Mouse (Mus musculus): ENCODE measurements around the gene 4930404H24Rik. TPM values are rescaled to one million over a fixed set of nuclear protein-coding genes. Genes with fewer than 3 reads are reported as not detected.

The 4930404H24Rik gene
- polyA plus RNA-seq, 1 experiment = 4.2 TPM

- H3K4me3 ChIP-seq (ENCODE audit: control insufficient read depth, low read depth, low read length) = no peak overlapping the region
- no peak overlapping the region for H3K27ac ChIP-seq (ENCODE audit: control insufficient read depth, insufficient read depth, low read depth, low read length)
- H3K36me3 ChIP-seq (ENCODE audit: control insufficient read depth, insufficient read depth, low read length) = no peaks in the 10 kb centered on the region
- no peak for TF ChIP-seq CTCF (IDR thresholded peaks at IDR 0.05; ENCODE audit: control insufficient read depth, insufficient read depth, insufficient replicate concordance, low read depth, low read length)
- TF ChIP-seq POLR2A (IDR thresholded peaks at IDR 0.05; ENCODE audit: control insufficient read depth, low read depth, low read length) = no peak
- no peaks in the 10 kb centered on the region; the same call in 1 of the 2 replicates for H3K4me1 ChIP-seq (ENCODE audit: control insufficient read depth, insufficient read depth, low read length)
- no peaks in the 10 kb centered on the region for H3K27me3 ChIP-seq (ENCODE audit: control insufficient read depth, insufficient read depth, low read length)
These were observed 20.1 kb downstream of the 4930404H24Rik start for GRCm38 (mm10) chr2:153512416-153513323.

DNA sequence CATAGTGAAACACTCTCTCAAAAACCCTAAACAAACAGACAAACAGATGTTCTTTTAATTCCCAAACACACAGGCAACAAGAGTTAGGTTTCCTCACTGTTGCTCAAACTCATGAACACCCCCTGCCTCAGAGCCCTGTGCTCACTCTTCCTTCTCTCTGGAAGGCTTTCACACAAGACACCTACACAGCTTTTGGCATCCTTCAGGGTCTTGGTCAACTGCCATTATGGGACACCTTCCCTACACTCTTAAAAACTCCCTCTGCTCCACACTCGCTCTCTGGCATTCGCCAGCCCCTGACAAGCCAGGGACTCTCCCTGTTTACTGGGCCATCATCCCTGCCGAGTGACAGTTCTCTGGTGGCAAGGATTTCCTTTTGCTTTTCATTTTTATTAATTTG is 21.4 kb downstream of the 4930404H24Rik start:
- Histone ChIP-seq H3K36me3 (ENCODE audit: control insufficient read depth, insufficient read depth, low read length) (no peaks in the 10 kb centered on the region), H3K27me3 (ENCODE audit: control insufficient read depth, insufficient read depth, low read length) (no peaks in the 10 kb centered on the region), H3K27ac (ENCODE audit: control insufficient read depth, insufficient read depth, low read depth, low read length) (no peak overlapping the region), H3K4me3 (ENCODE audit: control insufficient read depth, low read depth, low read length) (no peak overlapping the region), H3K4me1 (ENCODE audit: control insufficient read depth, insufficient read depth, low read length) (no peaks in the 10 kb centered on the region; the same call in 1 of the 2 replicates)
- TF ChIP-seq CTCF (IDR thresholded peaks at IDR 0.05; ENCODE audit: control insufficient read depth, insufficient read depth, insufficient replicate concordance, low read depth, low read length) (no peak), POLR2A (IDR thresholded peaks at IDR 0.05; ENCODE audit: control insufficient read depth, low read depth, low read length) (no peak)

GRCm38 (mm10) chr2:153514497-153515380 is 22.1 kb downstream of the 4930404H24Rik start:
- Histone ChIP-seq H3K27me3 (ENCODE audit: control insufficient read depth, insufficient read depth, low read length) (no peaks in the 10 kb centered on the region), H3K4me1 (ENCODE audit: control insufficient read depth, insufficient read depth, low read length) (no peaks in the 10 kb centered on the region), H3K4me3 (ENCODE audit: control insufficient read depth, low read depth, low read length) (no peak overlapping the region), H3K27ac (ENCODE audit: control insufficient read depth, insufficient read depth, low read depth, low read length) (no peak overlapping the region), H3K36me3 (ENCODE audit: control insufficient read depth, insufficient read depth, low read length) (no peaks in the 10 kb centered on the region)
- no peak for TF ChIP-seq POLR2A (IDR thresholded peaks at IDR 0.05; ENCODE audit: control insufficient read depth, low read depth, low read length)
- no peak for TF ChIP-seq CTCF (IDR thresholded peaks at IDR 0.05; ENCODE audit: control insufficient read depth, insufficient read depth, insufficient replicate concordance, low read depth, low read length)

- Histone ChIP-seq H3K4me1 (ENCODE audit: control insufficient read depth, insufficient read depth, low read length) (no peaks in the 10 kb centered on the region), H3K4me3 (ENCODE audit: control insufficient read depth, low read depth, low read length) (no peak overlapping the region), H3K27me3 (ENCODE audit: control insufficient read depth, insufficient read depth, low read length) (no peaks in the 10 kb centered on the region), H3K36me3 (ENCODE audit: control insufficient read depth, insufficient read depth, low read length) (no peaks in the 10 kb centered on the region), H3K27ac (ENCODE audit: control insufficient read depth, insufficient read depth, low read depth, low read length) (no peak overlapping the region)
- TF ChIP-seq POLR2A (IDR thresholded peaks at IDR 0.05; ENCODE audit: control insufficient read depth, low read depth, low read length) (no peak), CTCF (IDR thresholded peaks at IDR 0.05; ENCODE audit: control insufficient read depth, insufficient read depth, insufficient replicate concordance, low read depth, low read length) (no peak)
These were observed 23.0 kb downstream of the 4930404H24Rik start for GRCm38 (mm10) chr2:153515582-153515981.

- Histone ChIP-seq H3K27ac (ENCODE audit: control insufficient read depth, insufficient read depth, low read depth, low read length) (no peak overlapping the region), H3K4me3 (ENCODE audit: control insufficient read depth, low read depth, low read length) (no peak overlapping the region), H3K4me1 (ENCODE audit: control insufficient read depth, insufficient read depth, low read length) (no peaks in the 10 kb centered on the region), H3K36me3 (ENCODE audit: control insufficient read depth, insufficient read depth, low read length) (no peaks in the 10 kb centered on the region), H3K27me3 (ENCODE audit: control insufficient read depth, insufficient read depth, low read length) (no peaks in the 10 kb centered on the region)
- TF ChIP-seq CTCF (IDR thresholded peaks at IDR 0.05; ENCODE audit: control insufficient read depth, insufficient read depth, insufficient replicate concordance, low read depth, low read length) (no peak), POLR2A (IDR thresholded peaks at IDR 0.05; ENCODE audit: control insufficient read depth, low read depth, low read length) (no peak)
These were observed 24.4 kb downstream of the 4930404H24Rik start for GRCm38 (mm10) chr2:153516961-153517360.

GRCm38 (mm10) chr2:153520057-153520456 is 27.5 kb downstream of the 4930404H24Rik start:
- no peak for TF ChIP-seq POLR2A (IDR thresholded peaks at IDR 0.05; ENCODE audit: control insufficient read depth, low read depth, low read length)
- no peak for TF ChIP-seq CTCF (IDR thresholded peaks at IDR 0.05; ENCODE audit: control insufficient read depth, insufficient read depth, insufficient replicate concordance, low read depth, low read length)
- Histone ChIP-seq H3K4me3 (ENCODE audit: control insufficient read depth, low read depth, low read length) (no peak overlapping the region), H3K27ac (ENCODE audit: control insufficient read depth, insufficient read depth, low read depth, low read length) (no peak overlapping the region), H3K4me1 (ENCODE audit: control insufficient read depth, insufficient read depth, low read length) (no peaks in the 10 kb centered on the region; the same call in 1 of the 2 replicates), H3K27me3 (ENCODE audit: control insufficient read depth, insufficient read depth, low read length) (no peaks in the 10 kb centered on the region), H3K36me3 (ENCODE audit: control insufficient read depth, insufficient read depth, low read length) (no peaks in the 10 kb centered on the region)

DNA sequence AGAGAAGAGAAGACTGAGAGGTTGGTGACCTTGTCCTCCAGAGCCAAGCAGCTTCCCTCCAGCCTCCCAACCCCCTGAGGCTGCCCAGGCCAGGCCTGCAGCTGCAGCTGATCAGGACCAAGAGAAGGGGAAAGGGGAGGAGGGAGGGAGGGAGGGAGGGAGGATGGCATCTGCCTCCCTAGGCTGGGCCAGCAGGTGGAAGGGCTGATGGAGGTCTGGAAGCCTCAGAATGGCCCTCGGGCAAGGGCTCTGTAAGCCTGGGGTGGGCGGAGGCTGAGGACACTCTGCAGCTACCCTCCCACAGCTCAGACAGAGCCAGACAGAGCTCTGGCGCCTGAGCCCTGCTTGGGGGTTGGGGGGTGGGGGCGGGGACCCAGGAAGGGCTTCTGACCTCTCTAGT is 29.7 kb downstream of the 4930404H24Rik start:
- H3K27me3 ChIP-seq (ENCODE audit: control insufficient read depth, insufficient read depth, low read length) = no peaks in the 10 kb centered on the region
- no peaks in the 10 kb centered on the region for H3K36me3 ChIP-seq (ENCODE audit: control insufficient read depth, insufficient read depth, low read length)
- H3K4me3 ChIP-seq (ENCODE audit: control insufficient read depth, low read depth, low read length) = no peak overlapping the region
- no peak overlapping the region for H3K27ac ChIP-seq (ENCODE audit: control insufficient read depth, insufficient read depth, low read depth, low read length)
- no peak for TF ChIP-seq POLR2A (IDR thresholded peaks at IDR 0.05; ENCODE audit: control insufficient read depth, low read depth, low read length)
- no peak for TF ChIP-seq CTCF (IDR thresholded peaks at IDR 0.05; ENCODE audit: control insufficient read depth, insufficient read depth, insufficient replicate concordance, low read depth, low read length)
- H3K4me1 ChIP-seq (ENCODE audit: control insufficient read depth, insufficient read depth, low read length) = peaks cover under 1% of the 10 kb centered on the region; the same call in 1 of the 2 replicates

All from testis, adult 2 months (tissue).